Mouse (Mus musculus): ENCODE data around the gene Cntnap4. TPM values are rescaled to one million over a fixed set of nuclear protein-coding genes. Genes with fewer than 3 reads are reported as not detected.
"Not testable (repeated sequence)": the region's sequence is repeated elsewhere in the genome, so short reads cannot be mapped to it uniquely, and the experiment has no call there.

The Cntnap4 gene
- polyA plus RNA-seq, 3 experiments from 2014 or later: not detected

DNA sequence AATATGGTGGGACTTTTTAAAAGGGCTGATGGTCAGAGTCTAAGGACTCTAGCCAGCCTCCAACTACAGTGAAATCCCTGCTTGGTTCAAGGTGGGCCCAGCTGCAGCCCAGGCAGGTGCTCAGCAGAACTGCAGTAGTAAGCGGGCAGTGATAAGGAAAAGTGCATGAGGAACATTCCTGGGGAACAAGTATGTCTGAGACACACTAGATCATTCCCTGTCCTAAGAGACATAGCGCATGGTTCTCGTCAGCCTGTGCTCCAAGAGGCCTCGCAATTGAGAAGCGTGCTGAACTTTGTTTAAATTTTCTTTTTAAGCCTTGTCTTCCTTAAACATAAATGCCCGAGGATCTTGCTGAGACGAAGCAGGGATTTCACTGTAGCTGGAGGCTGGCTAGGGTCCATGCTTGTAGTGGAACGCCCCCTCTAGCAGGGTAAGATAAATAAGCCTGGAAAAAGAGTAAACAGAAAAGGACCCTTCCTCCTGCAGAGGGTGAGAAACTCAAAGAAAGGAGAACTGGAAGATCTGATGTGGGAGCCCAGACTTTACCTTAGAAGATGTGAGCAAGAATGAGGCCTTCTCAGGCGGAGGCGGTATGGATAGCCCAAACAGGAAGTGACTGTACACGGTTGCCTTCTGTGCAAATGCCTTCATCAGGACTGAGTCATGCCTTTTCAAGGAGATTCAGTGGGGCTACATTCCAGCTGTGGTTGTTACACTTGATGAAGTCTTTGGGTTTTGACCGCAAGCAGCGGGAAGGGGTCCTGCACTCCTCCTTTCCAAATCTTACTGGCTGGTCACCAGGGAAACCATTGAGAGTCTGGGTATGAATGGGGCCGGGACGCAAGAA lies 161.0 kb downstream of the Cntnap4 start:
- ATAC-seq: no peak

- no peak for ATAC-seq
These were observed 165.7 kb downstream of the Cntnap4 start for GRCm38 (mm10) chr8:112735575-112735974.

DNA sequence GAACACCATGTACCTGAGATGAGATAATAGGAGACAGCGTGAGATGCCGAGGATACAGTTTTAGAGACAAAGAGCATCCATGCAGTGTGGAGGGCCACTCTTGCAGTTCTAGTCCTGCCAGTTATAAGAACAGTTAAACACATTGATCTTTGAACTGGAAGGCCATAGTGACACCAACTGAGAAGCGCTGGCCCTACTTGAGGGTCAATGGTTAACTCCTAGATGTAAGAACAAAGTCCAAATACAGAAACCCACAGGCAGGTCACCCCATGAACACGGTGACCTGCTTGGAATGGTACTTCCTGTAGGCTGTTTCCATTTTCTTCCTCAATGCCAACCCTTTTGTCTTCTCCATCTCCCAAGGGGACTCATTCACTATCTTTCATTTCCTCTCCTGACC lies 173.5 kb downstream of the Cntnap4 start:
- ATAC-seq: no peak

- no peak for ATAC-seq
These were observed 177.5 kb downstream of the Cntnap4 start for GRCm38 (mm10) chr8:112747296-112747695.

DNA sequence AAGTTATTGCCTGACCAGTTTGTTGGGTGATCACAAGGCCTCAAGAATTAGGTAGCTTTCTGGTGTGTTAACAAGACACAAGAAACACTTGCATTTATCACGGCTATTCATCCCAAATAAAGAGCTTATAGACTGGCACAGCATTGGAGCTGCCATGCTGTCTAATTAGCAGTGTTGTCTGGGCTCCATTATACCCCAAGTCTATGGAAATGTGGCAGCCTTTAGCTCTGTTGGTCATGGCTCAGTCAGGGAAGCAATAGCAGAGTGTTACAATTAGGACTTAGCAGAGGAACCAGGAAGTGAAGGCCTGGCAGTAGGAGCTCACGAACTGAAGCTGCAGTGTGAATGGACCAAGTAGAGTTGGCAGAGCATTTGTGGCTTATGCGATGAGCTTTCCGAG lies 185.3 kb downstream of the Cntnap4 start:
- no peak for ATAC-seq

DNA sequence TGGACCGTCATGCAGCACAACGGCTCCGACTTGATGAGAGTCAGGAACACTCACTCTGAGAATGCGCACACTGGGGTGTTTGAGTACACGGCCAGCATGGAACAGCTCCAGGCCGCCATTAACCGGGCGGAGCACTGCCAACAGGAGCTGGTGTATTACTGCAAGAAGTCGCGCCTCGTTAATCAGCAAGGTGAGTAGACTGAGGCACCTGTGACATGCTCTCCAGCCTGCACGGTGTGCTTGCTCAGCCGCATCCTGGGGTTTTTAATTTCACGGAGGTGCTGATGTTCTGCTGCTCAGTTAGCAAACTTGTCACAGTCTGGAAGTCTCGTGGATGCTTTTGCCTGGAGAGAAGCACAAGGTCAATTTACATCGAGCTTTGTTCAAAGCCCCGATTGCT lies 233.2 kb downstream of the Cntnap4 start:
- no peak for ATAC-seq

DNA sequence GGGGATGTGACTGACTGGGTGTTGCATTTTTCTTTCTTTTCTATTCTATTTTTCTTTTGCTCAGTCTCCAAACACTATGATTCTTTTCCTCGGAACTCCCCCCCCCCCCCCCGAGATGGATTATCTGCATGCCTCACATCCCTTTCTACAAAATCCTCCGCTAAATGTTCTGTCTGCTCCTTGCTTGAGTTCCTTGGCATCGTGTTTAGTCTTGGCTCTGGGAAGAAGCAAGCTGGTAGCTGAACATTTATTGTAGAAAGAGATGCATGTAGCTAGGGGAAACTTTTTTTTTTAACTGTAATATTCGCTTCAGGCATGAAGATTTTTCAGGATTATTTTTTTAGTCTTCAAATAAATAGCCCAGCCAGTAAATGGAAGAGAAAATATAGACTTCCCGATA lies 239.5 kb downstream of the Cntnap4 start:
- ATAC-seq: no peak

GRCm38 (mm10) chr8:112841057-112841456 lies 271.2 kb downstream of the Cntnap4 start:
- no peak for ATAC-seq

DNA sequence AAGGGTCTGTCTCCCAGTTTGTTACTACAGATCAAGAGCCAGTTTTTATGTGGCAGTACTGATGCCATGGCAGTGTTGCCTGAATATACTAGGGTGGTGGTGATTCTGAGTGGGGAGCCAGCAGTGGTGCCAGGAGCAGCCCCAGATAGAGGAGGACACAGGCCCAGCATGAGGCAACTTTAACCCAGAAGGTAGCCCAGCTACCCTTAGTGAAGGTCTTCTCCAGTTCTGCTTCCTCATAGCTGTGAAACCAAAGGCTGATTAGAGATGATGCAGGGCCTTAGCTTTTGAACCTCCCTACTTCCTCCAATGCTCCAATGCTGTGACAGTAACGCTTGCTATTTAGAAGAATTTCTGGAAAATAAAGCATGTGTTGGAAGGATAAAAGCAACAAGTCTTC lies 279.7 kb downstream of the Cntnap4 start:
- ATAC-seq: not testable (repeated sequence)

- no peak for ATAC-seq
These were observed 336.7 kb downstream of the Cntnap4 start for GRCm38 (mm10) chr8:112906458-112907112.

DNA sequence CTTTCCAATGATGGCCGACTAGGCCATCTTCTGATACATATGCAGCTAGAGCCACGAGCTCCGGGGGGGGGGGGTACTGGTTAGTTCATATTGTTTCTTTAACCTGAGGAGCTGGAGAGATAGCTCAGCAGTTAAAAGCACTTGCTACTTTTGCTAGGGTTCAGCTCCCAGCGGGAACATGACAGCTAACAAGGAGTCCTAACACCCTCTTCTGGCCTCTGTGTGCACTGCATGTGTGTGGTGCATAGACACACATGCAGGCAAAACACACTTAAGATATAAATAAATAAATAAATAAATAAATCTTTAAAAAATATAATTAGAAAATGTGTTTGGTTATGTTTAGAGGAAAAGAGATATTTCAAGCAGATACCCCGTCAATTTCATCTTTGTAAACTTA lies 339.7 kb downstream of the Cntnap4 start:
- no peak for ATAC-seq

DNA sequence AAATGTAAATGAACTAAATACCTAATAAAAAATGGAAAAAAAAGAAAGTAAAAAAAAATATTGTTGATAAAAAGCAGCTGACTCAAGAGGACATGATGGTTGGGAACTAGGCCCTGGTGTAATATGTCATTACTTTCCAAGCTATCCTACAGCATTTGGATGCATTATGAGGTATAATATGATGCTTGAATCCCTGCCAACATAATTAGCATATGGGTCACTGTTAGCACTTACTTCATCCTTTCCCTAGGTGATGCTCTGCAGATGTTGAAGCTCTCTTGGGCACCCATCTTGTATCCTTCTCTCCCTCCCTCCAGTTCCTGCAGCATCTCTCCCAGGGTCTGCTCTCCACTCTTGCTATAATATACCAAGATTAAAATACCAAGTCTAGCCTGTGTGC lies 341.6 kb downstream of the Cntnap4 start:
- no peak for ATAC-seq

DNA sequence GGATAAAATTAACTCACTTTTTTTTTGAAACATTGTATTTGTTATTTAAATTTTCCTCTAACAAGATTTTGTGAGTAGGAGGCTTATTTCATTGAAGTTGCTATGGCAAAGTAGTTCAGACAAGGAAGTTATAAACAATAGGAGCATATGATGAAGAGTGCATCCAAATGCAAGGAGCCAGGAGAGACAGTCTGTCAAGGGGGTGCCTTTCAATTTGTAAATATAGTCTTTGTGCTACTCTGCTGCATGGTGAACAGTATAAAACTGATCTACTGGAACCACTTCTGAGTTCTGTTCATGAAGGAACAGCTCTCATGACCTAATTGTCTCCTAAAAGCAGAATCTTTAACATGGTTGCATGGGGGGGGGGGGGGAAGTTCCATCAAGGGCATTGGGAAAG lies 352.3 kb downstream of the Cntnap4 start:
- no peak for ATAC-seq

DNA sequence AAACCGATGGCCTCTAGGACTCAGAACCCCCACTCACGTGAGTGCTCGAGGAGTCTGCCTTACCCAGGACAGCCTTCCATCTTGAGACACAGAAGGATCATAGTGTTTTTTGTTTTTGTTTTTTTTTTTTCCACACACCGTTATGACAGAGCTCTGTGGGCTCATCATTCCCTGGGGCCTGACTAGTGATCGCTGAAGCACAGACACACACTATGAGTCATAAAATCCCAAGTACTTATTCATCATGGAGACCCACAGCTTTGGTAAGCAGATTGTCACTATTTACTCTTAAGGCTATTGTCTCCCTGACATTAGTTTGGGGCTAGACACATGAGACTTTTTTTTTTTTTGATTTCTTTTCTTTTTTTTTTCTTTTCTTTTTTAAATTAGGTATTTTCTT lies 352.9 kb downstream of the Cntnap4 start:
- ATAC-seq: no peak

All from inflammation-experienced regulatory T-cells, adult 6 months (primary cell).